Mouse (Mus musculus) forebrain, embryonic 12.5 days (tissue): ENCODE measurements around the gene Tmem44. TPM values are rescaled to one million over a fixed set of nuclear protein-coding genes. Genes with fewer than 3 reads are reported as not detected.
"Not testable (repeated sequence)": the region's sequence is repeated elsewhere in the genome, so short reads cannot be mapped to it uniquely, and the experiment has no call there.

Experiments
- ATAC-seq: fragments of 200-750 bp; cut with Nextera tagmentation; 2 replicates; pipeline ENCODE4 v1.8.0; 2017; ENCODE audit warnings: moderate TSS enrichment; ENCODE audit not compliant: low FRiP score
- H3K27ac ChIP-seq: fragments of 300-500 bp; sonication (generic); 2 replicates; pipeline ENCODE4 v1.5.1; 2016; ENCODE audit warnings: mild to moderate bottlenecking
- H3K27me3 ChIP-seq: fragments of 300-500 bp; sonication (generic); 2 replicates; pipeline ENCODE4 v1.6.1; 2016; ENCODE audit warnings: mild to moderate bottlenecking
- H3K36me3 ChIP-seq: fragments of 300-500 bp; sonication (generic); replicated peaks from 2 replicates; pipeline ENCODE4 v1.6.1; 2016; ENCODE audit warnings: mild to moderate bottlenecking
- H3K4me1 ChIP-seq: fragments of 300-500 bp; sonication (generic); 2 replicates; pipeline ENCODE4 v1.6.1; 2016
- H3K4me2 ChIP-seq: fragments of 300-500 bp; sonication (generic); 2 replicates; pipeline ENCODE4 v1.6.1; 2016; ENCODE audit warnings: mild to moderate bottlenecking, moderate library complexity
- H3K4me3 ChIP-seq: fragments of 300-500 bp; sonication (generic); replicated peaks from 2 replicates; pipeline ENCODE4 v1.5.1; 2016; ENCODE audit warnings: mild to moderate bottlenecking
- H3K9ac ChIP-seq: fragments of 300-500 bp; sonication (generic); 2 replicates; pipeline ENCODE4 v1.6.1; 2016; ENCODE audit warnings: mild to moderate bottlenecking
- H3K9me3 ChIP-seq: fragments of 300-500 bp; sonication (generic); 2 replicates; pipeline ENCODE4 v1.6.1; 2016
- WGBS: fragments of 180-500 bp; shearing (Covaris S2); methylation state at CpG from one replicate; pipeline ENCODE4 v1.1.7; 2016; 5-methylcytosine and 5-hydroxymethylcytosine counted together
- polyA plus RNA-seq: library from polyadenylated mRNA; unstranded; fragments of >200 nt; fragmentation: Nextera tagmentation; extraction: Ambion mirVana; gene quantifications from 2 replicates; pipeline ENCODE4 v1.2.1, GENCODE M21; 2016

The Tmem44 gene
- polyA plus RNA-seq, 1 experiment from 2014 or later: 47.4 TPM

DNA sequence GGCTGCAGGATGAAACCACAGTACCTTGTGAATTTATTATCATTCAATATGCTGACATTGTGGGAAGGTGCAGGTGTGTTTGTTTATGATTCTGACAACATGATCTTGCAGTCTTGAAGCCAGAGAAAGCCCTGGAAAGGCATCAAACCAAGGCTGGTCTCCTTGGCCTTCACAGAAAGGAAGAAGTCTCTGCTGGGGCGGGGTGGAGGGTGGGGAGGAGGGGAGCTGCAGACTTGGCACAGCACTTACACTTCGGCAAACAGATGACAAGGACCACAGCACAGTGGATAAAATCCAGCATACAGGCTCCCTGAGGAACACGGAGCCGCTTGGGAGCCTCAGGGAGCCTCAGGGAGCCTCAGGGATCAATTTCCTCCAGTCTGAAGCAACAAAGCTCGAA, 78.2 kb downstream of the Tmem44 start:
- Histone ChIP-seq H3K27me3 (peaks cover 5% of the 10 kb centered on the region; the same call in 1 of the 2 replicates), H3K4me1 (peaks cover 7% of the 10 kb centered on the region), H3K9me3 (no peaks in the 10 kb centered on the region), H3K9ac (no peak overlapping the region), H3K27ac (no peak overlapping the region), H3K4me2 (no peak overlapping the region), H3K36me3 (no peaks in the 10 kb centered on the region), H3K4me3 (no peak overlapping the region)
- WGBS: 70% methylated on average over 5 of the region's 5 CpGs
- ATAC-seq: no peak

DNA sequence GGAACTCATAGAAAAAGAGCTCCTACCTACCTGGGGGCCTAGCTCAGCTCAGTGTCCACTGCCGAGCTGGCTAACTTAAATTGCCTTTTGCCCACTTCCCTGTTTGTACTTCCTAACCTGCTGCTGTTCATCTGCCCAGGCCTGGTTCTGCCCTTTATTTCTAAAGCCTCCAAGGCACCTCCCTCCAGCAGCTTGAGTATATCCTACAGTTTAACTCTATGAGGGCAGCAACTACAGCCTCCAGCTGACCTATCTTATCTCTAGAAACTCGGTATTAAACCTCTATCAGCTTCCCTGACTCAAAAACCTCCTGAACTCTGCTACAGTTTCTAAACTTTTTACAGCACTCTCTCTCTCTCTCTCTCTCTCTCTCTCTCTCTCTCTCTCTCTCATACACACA, 78.7 kb downstream of the Tmem44 start:
- Histone ChIP-seq H3K4me1 (peaks cover 7% of the 10 kb centered on the region), H3K9ac (no peak overlapping the region), H3K4me2 (no peak overlapping the region), H3K9me3 (no peaks in the 10 kb centered on the region), H3K27ac (no peak overlapping the region), H3K4me3 (no peak overlapping the region), H3K36me3 (no peaks in the 10 kb centered on the region), H3K27me3 (peaks cover 5% of the 10 kb centered on the region; the same call in 1 of the 2 replicates)
- ATAC-seq: no peak
- WGBS: 88% methylated on average over 2 of the region's 2 CpGs

DNA sequence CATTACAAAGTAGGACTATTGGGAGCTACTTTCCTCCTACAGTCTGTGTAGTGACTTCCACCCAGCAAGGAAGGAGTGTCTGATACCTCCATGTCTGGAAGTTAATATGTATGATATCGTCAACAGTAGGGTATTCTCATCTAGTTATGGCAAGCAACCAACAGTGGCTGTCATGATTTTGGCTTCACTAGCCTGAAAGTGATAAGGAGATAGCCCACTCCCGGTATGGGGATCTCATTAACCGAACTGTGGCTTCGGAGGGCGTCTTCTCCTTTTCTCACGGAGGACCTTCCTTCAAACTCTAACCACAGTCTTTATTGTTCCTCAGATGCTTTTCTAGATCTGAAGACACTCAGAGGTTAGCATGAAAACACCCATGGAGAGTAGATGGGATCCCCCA, 81.7 kb downstream of the Tmem44 start:
- H3K9me3 ChIP-seq: no peaks in the 10 kb centered on the region
- H3K9ac ChIP-seq: no peak overlapping the region
- 92% methylated on average over 6 of the region's 6 CpGs for WGBS
- no peak overlapping the region for H3K4me2 ChIP-seq
- ATAC-seq: no peak
- H3K4me3 ChIP-seq: no peak overlapping the region
- H3K27ac ChIP-seq: no peak overlapping the region
- H3K4me1 ChIP-seq: no peaks in the 10 kb centered on the region
- H3K36me3 ChIP-seq: no peaks in the 10 kb centered on the region
- H3K27me3 ChIP-seq: no peaks in the 10 kb centered on the region

DNA sequence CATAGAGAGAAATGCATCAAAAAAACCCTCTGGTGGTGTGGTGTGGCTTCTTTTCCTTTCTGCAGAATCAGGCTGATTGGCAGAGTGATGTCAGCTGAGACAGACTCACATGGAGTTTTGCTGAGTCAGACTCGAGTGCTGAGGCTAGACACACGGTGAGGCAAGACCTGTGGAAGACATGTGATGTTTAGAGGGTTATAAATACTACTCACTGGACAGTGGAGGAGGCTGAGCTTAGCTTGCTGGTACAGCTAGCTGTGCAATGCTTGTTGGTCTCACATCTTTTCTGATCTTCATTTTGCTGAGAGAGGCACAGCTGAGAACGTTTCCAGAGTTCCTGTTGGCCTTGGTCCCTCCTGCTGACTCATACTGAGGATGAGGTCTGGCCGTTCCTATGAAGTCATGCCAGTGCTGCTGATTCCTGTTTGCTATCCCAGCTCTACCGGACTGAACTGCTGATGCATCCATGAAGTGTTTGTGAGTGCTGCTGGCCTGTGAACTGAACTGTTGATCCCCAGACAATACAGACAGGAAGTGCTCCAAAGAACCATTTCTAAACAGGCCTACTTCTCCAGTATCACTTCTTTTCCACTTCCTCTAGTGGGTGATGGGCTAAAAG, 84.9 kb downstream of the Tmem44 start:
- 71% methylated on average over 5 of the region's 5 CpGs for WGBS
- Histone ChIP-seq H3K4me1 (no peaks in the 10 kb centered on the region), H3K9me3 (peaks cover 7% of the 10 kb centered on the region; the same call in 1 of the 2 replicates), H3K4me2 (no peak overlapping the region), H3K36me3 (no peaks in the 10 kb centered on the region), H3K9ac (no peak overlapping the region), H3K4me3 (no peak overlapping the region), H3K27me3 (no peaks in the 10 kb centered on the region), H3K27ac (no peak overlapping the region)
- no peak for ATAC-seq

DNA sequence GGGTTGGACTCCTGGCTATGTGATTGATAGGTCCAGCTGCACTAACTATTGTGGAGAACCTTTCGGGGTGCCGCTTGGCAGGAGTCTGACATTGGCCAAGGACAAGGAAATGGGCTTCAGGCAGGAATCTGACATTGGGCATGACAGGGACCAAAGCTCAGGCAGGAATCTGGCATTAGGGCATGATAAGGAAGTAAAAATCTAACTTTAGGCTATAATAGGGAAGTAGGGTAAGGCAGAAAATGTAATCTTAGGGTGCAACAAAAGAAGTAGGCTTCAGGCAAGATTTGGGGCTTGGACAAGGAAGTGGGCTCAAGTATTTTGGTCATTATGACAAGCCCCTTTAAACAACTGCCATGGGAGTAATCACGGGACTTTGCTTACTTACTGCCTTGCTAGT, 85.9 kb downstream of the Tmem44 start:
- H3K9ac ChIP-seq, H3K27ac ChIP-seq, ATAC-seq, H3K4me2 ChIP-seq, H3K36me3 ChIP-seq, H3K27me3 ChIP-seq, H3K9me3 ChIP-seq, H3K4me3 ChIP-seq, H3K4me1 ChIP-seq: not testable (repeated sequence)
- WGBS: 96% methylated on average over 3 of the region's 3 CpGs

Other genes starting within 250 kb of the Tmem44 start
- 0.74 and 0.91 TPM in 2 replicates for gene Gp5, start 240.1 kb downstream of the Tmem44 start, polyA plus RNA-seq
- gene Atp13a3, start 144.9 kb downstream of the Tmem44 start, polyA plus RNA-seq: 12.9 and 15.8 TPM in 2 replicates
- 79.6 and 85.9 TPM in 2 replicates for gene Lsg1, start 36.8 kb upstream of the Tmem44 start, polyA plus RNA-seq
- gene Fam43a, start 48.9 kb upstream of the Tmem44 start, polyA plus RNA-seq: 11.0 and 11.4 TPM in 2 replicates